ENCODE assay signal across 8 mouse cellular contexts in the genomic region with DNA sequence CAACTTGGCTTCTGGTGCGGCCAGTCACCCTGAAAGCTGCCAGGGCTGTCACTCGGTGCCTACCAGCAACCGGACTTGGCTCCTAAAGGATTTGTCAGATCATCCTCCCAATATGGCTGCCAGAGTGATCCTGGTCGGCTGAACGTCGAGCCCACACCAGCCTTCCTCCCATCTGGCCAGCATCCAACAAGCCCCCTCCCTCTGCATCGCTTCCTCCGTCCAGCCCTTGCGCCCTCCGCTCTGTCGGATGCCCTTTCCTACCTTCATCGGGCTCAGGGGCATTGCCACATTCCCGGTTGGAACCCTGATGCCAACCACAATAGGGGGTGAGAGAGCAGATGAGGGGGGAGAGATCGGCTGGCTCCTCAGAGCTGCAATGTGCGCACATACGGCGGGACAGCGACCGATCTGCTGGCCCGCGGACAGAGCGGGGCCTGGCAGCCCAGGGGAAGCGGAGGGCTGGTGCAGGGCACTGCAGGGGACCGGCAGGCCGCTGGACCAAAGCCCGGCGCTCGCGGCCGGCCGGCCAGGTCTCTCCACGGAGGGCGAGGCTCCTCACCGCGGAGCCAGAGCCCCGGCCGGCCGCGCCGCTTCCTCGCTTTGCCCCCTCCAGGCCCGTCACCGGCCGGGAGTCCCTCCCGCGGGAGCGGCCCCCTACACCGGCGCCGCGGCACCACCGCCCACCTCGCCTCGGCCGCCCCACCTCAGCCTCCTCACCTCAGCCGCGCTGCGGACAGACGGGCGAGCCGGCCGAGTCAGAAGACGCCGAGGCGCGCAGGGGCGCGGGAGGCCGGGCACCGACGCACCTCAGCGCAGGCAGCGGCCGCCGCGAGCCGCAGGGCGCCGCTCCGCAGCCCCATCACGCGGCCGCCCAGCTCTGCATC. TPM values are rescaled to one million over a fixed set of nuclear protein-coding genes. Genes with fewer than 3 reads are reported as not detected.
DNase-seq lines count a peak whose midpoint lies in the region; ATAC-seq and TF ChIP-seq lines count a peak whose summit lies in the region.

No protein-coding gene starts in this region.

- DNase-seq in thymus, adult 18-20 months: peak; percentile 8 to 11
- no peak for DNase-seq in thymus, postnatal 14 days
- DNase-seq in embryonic facial prominence, embryonic 11.5 days (ENCODE audit: low spot score): peak; percentile 71
- DNase-seq in heart, adult 2 months: peak; percentile 83 to 86
- DNase-seq in kidney, adult 2 months: peak; percentile 87
- peak; percentile 70 for DNase-seq in limb, embryonic 11.5 days (ENCODE audit: low spot score)
- DNase-seq in spleen, postnatal 10 days (ENCODE audit: low spot score in 2 of 2): peak; percentile 13 to 35

- no peaks in the 10 kb centered on the region for H3K36me3 ChIP-seq in embryonic facial prominence, embryonic 11.5 days (replicated peaks; ENCODE audit: control insufficient read depth, insufficient read depth, low read depth, low read length)
- H3K36me3 ChIP-seq in heart, adult 2 months (ENCODE audit: control insufficient read depth, insufficient read depth, low read length): peaks cover 8% of the 10 kb centered on the region
- no peaks in the 10 kb centered on the region for H3K36me3 ChIP-seq in kidney, adult 2 months (ENCODE audit: control insufficient read depth, insufficient read depth, low read length)
- no peaks in the 10 kb centered on the region for H3K36me3 ChIP-seq in limb, embryonic 11.5 days (ENCODE audit: control insufficient read depth, insufficient read depth, low read length)
- no peaks in the 10 kb centered on the region for H3K36me3 ChIP-seq in midbrain, embryonic 13.5 days

- H3K27me3 ChIP-seq in embryonic facial prominence, embryonic 11.5 days (ENCODE audit: control insufficient read depth, insufficient read depth, low read length): no peaks in the 10 kb centered on the region
- no peaks in the 10 kb centered on the region for H3K27me3 ChIP-seq in heart, adult 2 months (ENCODE audit: control insufficient read depth, insufficient read depth, low read length)
- no peaks in the 10 kb centered on the region for H3K27me3 ChIP-seq in kidney, adult 2 months (replicated peaks; ENCODE audit: control insufficient read depth, insufficient read depth, low read length)
- H3K27me3 ChIP-seq in limb, embryonic 11.5 days (ENCODE audit: control insufficient read depth, insufficient read depth, low read length): no peaks in the 10 kb centered on the region
- no peaks in the 10 kb centered on the region for H3K27me3 ChIP-seq in midbrain, embryonic 13.5 days

- TF ChIP-seq CTCF in heart, adult 2 months (IDR thresholded peaks at IDR 0.05): no peak
- TF ChIP-seq CTCF in kidney, adult 2 months (conservative IDR thresholded peaks at IDR 0.05; ENCODE audit: insufficient read depth, insufficient read length, low read depth, low read length): no peak

- H3K9ac ChIP-seq in embryonic facial prominence, embryonic 11.5 days (replicated peaks; ENCODE audit: low read length): peak overlapping the region; percentile 94
- peak overlapping the region; percentile 93 for H3K9ac ChIP-seq in heart, adult 2 months (ENCODE audit: low read depth, low read length)
- H3K9ac ChIP-seq in limb, embryonic 11.5 days (ENCODE audit: low read length): peak overlapping the region; percentile 89
- H3K9ac ChIP-seq in midbrain, embryonic 13.5 days (replicated peaks): peak overlapping the region; percentile 99

- WGBS in embryonic facial prominence, embryonic 11.5 days: under 1% methylated on average over 74 of the region's 83 CpGs
- WGBS in heart, adult 2 months: under 1% methylated on average over 74 of the region's 83 CpGs
- WGBS in kidney, adult 2 months: under 1% methylated on average over 72 of the region's 83 CpGs
- WGBS in limb, embryonic 11.5 days: under 1% methylated on average over 61 of the region's 83 CpGs
- WGBS in midbrain, embryonic 13.5 days: under 1% methylated on average over 52 of the region's 83 CpGs

- ATAC-seq in embryonic facial prominence, embryonic 11.5 days (replicated peaks; ENCODE audit: insufficient number of reproducible peaks, low FRiP score, low TSS enrichment, low read depth): peak; percentile 74
- ATAC-seq in limb, embryonic 11.5 days (ENCODE audit: insufficient number of reproducible peaks, low FRiP score, low TSS enrichment, low read depth): peak; percentile 65
- ATAC-seq in midbrain, embryonic 13.5 days: peak; percentile 70

- peak overlapping the region; percentile 88 for H3K27ac ChIP-seq in embryonic facial prominence, embryonic 11.5 days (replicated peaks; ENCODE audit: low read depth, low read length)
- H3K27ac ChIP-seq in heart, adult 2 months: peak overlapping the region; percentile 95
- H3K27ac ChIP-seq in kidney, adult 2 months (ENCODE audit: insufficient read depth, low read depth, low read length): peak overlapping the region; percentile 53
- peak overlapping the region; percentile 83 for H3K27ac ChIP-seq in limb, embryonic 11.5 days (replicated peaks; ENCODE audit: low read depth, low read length)
- H3K27ac ChIP-seq in midbrain, embryonic 13.5 days: peak overlapping the region; percentile 99

- no peaks in the 10 kb centered on the region for H3K79me2 ChIP-seq in heart, adult 2 months (replicated peaks; ENCODE audit: control insufficient read depth, insufficient read depth, low read length)

- TF ChIP-seq POLR2A in heart, adult 2 months (IDR thresholded peaks at IDR 0.05; ENCODE audit: insufficient read depth, low read depth, low read length): peak; percentile 46; the same call in 1 of the 2 replicates
- TF ChIP-seq POLR2A in kidney, adult 2 months (IDR thresholded peaks at IDR 0.05; ENCODE audit: low read depth, low read length): no peak

- H3K4me3 ChIP-seq in embryonic facial prominence, embryonic 11.5 days (ENCODE audit: low read depth, low read length): peak overlapping the region; percentile 99
- peak overlapping the region; percentile 81 for H3K4me3 ChIP-seq in heart, adult 2 months
- H3K4me3 ChIP-seq in kidney, adult 2 months (ENCODE audit: insufficient read depth, low read depth, low read length): peak overlapping the region; percentile 68
- peak overlapping the region; percentile 94 for H3K4me3 ChIP-seq in limb, embryonic 11.5 days (ENCODE audit: low read depth, low read length)
- H3K4me3 ChIP-seq in midbrain, embryonic 13.5 days (replicated peaks): peak overlapping the region; percentile 98

- no peaks in the 10 kb centered on the region for H3K4me1 ChIP-seq in embryonic facial prominence, embryonic 11.5 days (ENCODE audit: control insufficient read depth, insufficient read depth, low read length)
- peaks cover 10% of the 10 kb centered on the region for H3K4me1 ChIP-seq in heart, adult 2 months (ENCODE audit: control insufficient read depth, insufficient read depth, low read length)
- H3K4me1 ChIP-seq in kidney, adult 2 months (ENCODE audit: control insufficient read depth, insufficient read depth, low read length): peaks cover 8% of the 10 kb centered on the region; the same call in 1 of the 2 replicates
- 0 out of 2 replicates have a peak, but pooled peaks cover 4% of the 10 kb centered on the region for H3K4me1 ChIP-seq in limb, embryonic 11.5 days (ENCODE audit: control insufficient read depth, insufficient read depth, low read length)
- peaks cover 50% of the 10 kb centered on the region for H3K4me1 ChIP-seq in midbrain, embryonic 13.5 days (replicated peaks)

- peak overlapping the region; percentile 62 for H3K4me2 ChIP-seq in embryonic facial prominence, embryonic 11.5 days (ENCODE audit: low read depth, low read length)
- H3K4me2 ChIP-seq in limb, embryonic 11.5 days (ENCODE audit: low read depth, severe bottlenecking): peak overlapping the region; percentile 65
- peak overlapping the region; percentile 89 for H3K4me2 ChIP-seq in midbrain, embryonic 13.5 days (replicated peaks)

- TF ChIP-seq EP300 in heart, adult 2 months (IDR thresholded peaks at IDR 0.05; ENCODE audit: insufficient read depth, low read depth, low read length): peak; percentile 52; the same call in 1 of the 2 replicates

- intact Hi-C loops in heart, adult 2 months (cut with DNase I): loop anchor here (2.0 to 10.0 kb wide), 3 partner anchors 28 to 75 kb away; no protein-coding TSS in a partner anchor

- no peaks in the 10 kb centered on the region for H3K9me3 ChIP-seq in embryonic facial prominence, embryonic 11.5 days (replicated peaks; ENCODE audit: control insufficient read depth, low read length)
- H3K9me3 ChIP-seq in limb, embryonic 11.5 days (ENCODE audit: control insufficient read depth, low read length): no peaks in the 10 kb centered on the region
- no peaks in the 10 kb centered on the region for H3K9me3 ChIP-seq in midbrain, embryonic 13.5 days

RNA-seq across cellular contexts. Expression of a gene that starts 0.5 kb away (rescaled TPM):
- 45.1 and 50.1 TPM in 2 replicates for polyA plus RNA-seq in embryonic facial prominence, embryonic 11.5 days (2014; fragmentation: Nextera tagmentation; extraction: Ambion mirVana)
- 100 to 1,000 TPM; 154 to 186 TPM for total RNA-seq in heart, adult 2 months (2021)
- 41.6 and 79.2 TPM in 2 replicates for polyA plus RNA-seq in heart, adult 2 months (2012; rRNA removed)
- 31.1 and 35.8 TPM in 2 replicates for polyA plus RNA-seq in kidney, adult 2 months (2012; rRNA removed)
- 35.6 and 41.7 TPM in 2 replicates for polyA plus RNA-seq in limb, embryonic 11.5 days (2014; fragmentation: Nextera tagmentation; extraction: Ambion mirVana)
- 160 and 164 TPM in 2 replicates for polyA plus RNA-seq in midbrain, embryonic 13.5 days (2015; fragmentation: Nextera tagmentation; extraction: Ambion mirVana)
